Mouse (Mus musculus) kidney, postnatal 36 days (tissue): ENCODE measurements around the gene Dok3.

Experiments
- DNase-seq, 2 experiments: peaks; one replicate each; pipeline ENCODE4 v3.0.0; 2021 to 2022; ENCODE audit warnings: mixed read lengths in 2 of 2

Dok3 gene

GRCm38 (mm10) chr13:55536194-55537175 is 7.4 kb upstream of the Dok3 start, which contains the start of gene Ddx41:
Ddx41 (minus strand) TSS chr13:55536658.
- DNase-seq = peak; percentile 97 to 99

DNA sequence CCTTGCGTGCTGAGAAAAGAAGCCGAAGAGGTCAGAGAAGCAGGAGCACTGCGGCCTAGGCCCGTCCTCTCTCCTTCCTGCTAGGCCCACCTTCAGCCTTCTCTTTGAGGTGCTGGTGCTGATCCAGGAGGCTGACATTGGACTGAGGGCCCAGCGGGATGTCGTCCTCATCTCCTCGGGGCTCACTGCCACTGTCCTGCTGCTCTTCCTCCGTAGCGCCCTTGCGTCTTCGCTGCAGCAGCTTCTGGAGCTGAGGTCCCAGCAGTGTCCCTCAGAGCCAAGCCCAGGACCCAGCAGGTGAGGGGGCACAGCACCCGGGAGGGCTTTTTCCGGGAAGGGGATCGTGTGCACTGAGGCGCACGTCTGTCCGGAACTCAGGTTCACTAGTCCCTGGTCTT is 6.7 kb upstream of the Dok3 start:
- DNase-seq = no peak

- no peak for DNase-seq
Observed at GRCm38 (mm10) chr13:55535191-55535590, 6.1 kb upstream of the Dok3 start.

- no peak for DNase-seq
Observed at GRCm38 (mm10) chr13:55527834-55528772, 993 bp downstream of the Dok3 start.

GRCm38 (mm10) chr13:55527212-55527611 is 1.9 kb downstream of the Dok3 start:
- DNase-seq = no peak

GRCm38 (mm10) chr13:55525733-55526553 is 3.2 kb downstream of the Dok3 start:
- no peak for DNase-seq

DNA sequence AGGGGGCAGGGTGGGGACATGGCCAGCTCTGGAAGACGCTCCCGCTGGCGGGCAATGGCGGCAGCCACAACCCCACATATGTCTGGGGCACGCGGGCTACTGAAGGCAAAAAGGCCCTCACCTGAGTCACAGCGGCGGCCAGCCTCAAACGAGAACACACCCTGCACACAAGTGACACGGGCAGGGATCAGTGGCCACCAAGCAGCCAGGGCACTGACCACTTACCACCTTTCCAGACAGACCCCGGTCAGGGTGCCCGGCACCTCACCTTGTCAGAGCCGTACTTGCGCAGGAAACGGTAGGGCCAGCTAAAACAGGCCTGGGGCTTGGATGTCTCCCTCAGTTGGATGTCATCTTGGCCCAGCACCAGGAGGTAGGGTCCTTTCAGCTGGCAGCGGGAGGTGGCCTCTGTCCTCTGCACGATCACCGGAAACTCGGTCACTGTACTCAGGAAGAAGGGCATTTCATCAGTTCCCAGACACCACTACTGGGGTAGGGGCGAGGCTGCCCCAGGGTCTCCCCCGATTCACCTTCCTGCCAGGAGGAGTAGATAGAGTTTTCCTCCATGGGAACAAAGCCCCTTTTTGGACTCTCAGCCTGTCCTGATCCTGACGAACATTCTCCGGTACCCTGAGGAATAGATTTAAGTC is 5.0 kb downstream of the Dok3 start:
- DNase-seq = no peak

DNA sequence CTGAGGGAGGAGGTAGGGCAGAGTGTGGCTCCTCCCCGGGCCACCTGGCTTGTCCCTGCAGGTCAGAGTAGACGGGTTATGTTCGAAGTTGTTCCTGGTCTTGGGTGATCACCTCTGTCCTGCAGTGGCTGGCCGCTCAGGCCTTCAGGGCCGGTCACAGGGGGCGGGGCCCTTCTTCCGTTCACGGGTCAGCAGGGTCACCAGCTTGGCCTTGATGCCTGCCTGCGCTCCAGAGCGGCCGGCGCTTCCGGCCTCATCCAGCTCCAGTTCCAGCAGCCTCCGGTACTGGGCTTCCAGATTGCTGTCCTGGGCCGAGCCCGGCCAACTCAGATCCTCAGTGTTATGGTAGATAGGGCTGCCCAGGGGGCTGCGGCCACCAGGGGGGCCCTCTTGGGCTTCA is 5.8 kb downstream of the Dok3 start:
- peak; percentile 73 to 87 for DNase-seq

DNA sequence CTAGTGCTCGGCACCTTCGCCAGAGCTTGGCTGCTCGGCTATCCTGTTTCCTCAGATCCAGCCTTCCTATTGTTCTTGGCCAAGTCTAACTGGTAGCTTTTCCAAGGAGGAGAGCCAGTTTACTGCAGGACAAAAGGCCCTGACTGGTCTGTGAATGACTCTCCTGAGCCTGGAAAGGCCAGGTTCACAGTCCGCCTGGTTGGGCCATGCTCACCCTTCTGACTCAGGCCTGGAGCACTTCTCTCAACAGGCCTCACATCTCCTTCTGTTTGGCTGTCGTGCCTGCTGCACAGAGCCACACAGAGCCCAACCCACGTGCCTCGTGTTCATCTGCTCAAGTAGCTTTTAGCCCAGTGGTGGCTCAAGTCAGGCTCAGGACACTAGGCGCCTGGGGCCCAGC is 6.4 kb downstream of the Dok3 start:
- DNase-seq = no peak

DNA sequence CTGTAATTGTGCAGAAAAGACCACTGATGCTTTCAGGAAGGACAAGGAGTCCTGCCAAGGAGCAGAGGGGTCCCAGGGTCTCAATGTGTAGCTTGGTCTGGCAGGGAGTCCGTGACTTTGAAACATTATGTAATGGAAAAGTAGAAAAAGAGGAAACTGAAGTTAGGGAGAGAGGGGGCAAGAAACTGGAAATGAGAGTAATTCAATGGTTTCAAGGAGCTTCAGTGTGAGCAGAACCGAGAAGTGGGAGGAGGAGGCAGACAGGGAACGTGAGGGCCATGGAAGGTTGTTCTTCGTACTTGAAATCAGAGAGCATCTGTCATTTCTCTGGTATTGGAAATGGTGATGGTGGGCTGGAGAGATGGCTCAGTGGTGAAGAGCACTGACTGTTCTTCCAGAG is 9.5 kb downstream of the Dok3 start:
- DNase-seq = no peak

- DNase-seq = peak; percentile 86 to 96
Observed at GRCm38 (mm10) chr13:55516955-55517354, 12.1 kb downstream of the Dok3 start.

DNA sequence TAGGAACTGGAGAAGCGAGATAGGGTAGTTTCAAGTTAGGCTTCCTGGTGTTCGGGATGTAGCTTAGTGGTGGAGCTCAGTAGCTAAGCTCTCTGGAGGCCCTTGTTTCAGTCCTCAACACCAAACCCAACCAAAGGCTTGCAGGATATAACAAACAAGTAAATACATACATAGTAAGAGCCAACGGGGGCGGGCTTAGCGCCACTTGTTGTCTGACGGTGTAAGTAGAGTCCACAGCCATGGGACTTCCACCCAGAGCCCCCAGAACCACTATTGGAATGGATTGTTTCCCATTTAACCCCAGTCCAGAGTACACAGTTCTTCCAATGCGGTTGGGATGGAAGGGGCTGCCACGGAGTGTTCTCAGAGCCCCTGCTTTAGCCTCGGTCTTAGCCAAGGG is 15.3 kb downstream of the Dok3 start:
- no peak for DNase-seq

- peak; percentile 88 to 94 for DNase-seq
Observed at GRCm38 (mm10) chr13:55513111-55513748, 15.9 kb downstream of the Dok3 start, which contains the start of gene Pdlim7. Pdlim7 (minus strand) TSS chr13:55513676.

GRCm38 (mm10) chr13:55512379-55513031 is 16.6 kb downstream of the Dok3 start:
- peak; percentile 67 to 79 for DNase-seq

DNA sequence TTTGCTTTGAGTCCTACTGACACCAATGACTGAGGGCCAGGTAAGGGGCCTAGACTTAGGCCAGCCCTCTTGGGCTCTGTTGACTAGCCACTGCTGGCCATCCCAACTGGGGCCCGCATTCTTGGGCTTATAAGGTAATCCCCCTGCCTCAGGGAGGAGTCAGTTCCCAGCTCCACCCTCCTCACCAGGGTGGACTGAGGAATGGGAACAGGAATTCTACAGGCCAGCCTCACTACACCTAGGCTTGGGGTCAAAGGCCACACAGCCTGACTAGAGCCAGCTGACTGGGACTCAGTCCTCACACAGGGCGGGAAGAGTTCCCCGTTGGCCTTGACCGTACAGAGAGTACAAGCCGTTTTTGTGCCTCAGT is 17.6 kb downstream of the Dok3 start:
- peak in 1 of 2 experiments; percentile 30 for DNase-seq

DNA sequence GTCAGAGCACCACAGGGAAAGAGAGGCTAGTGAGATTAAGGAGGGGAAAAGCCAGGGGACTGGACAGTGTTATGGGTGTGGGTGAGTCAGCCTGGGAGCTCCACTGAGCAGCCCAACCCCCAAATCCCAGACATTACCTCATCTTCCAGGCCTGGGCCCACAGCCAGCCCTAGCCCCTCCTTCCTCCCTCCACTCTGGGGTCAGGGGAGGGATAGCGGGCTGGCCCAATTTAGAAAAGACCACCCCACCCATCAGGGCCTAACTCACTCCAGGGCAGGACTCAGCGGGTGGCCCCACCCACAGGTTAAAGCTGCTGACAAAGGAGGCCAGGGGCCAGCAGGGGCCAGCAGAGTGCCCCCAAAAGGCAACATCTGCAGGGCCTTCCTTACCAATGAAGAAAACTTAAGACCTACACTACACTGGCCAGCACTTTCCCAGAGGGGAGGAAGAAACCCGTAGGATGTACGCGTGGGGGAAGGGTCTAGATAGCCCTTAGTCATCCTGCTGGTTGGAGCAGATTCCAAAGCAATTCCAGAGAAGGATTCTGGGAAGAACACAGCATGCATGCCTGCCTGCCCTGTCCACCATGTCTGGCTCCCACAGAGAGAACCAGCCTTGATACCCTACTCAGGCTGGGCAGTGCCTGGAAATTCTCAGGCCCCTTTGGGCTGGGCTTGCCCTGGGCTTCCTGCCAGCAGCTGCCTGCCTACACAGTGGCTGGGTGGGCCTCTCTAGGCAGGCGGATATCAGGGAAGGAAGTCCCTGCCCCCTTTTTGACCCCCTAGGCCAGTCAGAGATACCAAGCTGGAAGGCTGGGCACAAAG is 18.2 kb downstream of the Dok3 start:
- DNase-seq = peak; percentile 74 to 83

DNA sequence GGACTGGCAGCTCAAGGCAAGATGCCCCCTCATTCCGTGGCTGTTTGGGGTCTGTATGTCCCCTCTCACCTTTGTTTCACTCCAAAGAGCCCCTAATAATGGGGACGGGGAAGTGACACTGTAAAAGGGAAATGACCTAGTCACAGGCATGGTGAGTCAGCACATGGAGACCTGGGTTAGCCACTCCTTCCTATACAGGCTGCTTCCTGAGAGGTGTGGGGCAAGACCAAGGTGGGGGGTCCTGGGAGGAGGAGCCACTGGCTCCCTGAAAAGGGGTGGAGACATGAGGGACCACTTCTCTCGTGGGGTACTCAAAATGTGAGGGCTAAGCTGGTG is 18.8 kb downstream of the Dok3 start:
- no peak for DNase-seq

DNA sequence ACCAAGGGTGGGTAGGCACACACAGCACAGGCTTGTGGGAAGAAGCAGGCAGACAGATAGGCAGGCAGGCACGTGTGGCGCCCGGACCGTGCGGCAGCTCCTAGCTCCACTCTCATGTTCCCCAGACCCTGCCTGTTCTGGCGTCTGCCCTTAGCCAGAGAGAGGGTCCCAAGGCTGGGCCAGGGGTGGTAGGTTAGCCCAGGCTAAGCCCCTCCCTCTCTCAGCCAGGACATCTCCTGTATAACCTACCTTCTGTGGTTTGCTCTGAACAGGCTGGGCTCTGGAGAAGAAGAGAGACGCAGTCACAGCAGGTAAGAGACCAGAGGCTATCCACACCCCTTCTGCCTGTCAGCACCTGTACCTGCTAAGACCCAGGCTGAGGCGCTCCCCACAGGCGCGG is 20.6 kb downstream of the Dok3 start:
- no peak for DNase-seq

DNA sequence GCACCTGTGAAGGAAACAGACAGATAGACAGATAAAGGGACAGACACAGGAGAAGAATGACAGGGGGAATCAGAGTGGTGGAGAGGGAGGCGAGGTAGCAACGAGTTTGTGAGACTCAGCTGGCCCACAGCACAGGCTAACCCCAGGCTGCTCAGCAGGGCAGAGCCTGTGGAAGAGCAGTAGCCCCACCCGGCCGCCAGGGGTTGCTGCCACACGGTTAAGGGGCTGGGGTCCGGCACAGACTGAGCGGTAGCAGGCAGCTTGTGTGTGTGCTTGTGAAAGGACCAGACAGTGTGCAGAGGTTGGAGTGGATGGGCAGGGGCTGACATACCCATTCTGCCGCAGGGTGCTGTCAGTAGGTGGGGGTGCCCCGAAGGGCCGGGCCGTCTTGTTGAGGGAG is 21.2 kb downstream of the Dok3 start:
- DNase-seq = no peak

DNA sequence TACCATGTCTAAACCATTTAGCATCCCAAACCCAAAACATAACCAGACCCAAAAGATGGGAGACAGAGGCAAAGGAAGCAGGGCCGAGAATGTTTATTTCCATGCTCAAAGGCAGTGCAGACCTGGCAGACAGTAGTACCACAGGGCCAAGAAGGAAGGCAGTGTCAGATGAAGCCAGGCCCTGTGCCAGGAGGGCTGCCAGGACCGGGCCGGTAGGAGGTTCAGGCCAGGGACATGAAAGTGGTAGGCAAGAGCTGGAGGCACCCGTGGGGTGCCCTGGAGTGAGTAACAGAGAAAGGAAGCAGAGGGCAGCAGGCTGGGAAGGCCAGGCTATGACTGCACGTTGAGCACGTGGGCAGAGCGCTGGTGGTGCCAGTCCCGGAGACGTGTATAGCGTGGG is 22.4 kb downstream of the Dok3 start:
- no peak for DNase-seq
